Mouse (Mus musculus) neural tube, embryonic 13.5 days (tissue): ENCODE measurements at regions not wholly inside any gene's neighbourhood (a gene's known extent, or its start where the extent isn't known, plus 50 kb on each side); places are given as distances from the start of the nearest gene placed in this dataset.
"Not testable (repeated sequence)": the region's sequence is repeated elsewhere in the genome, so short reads cannot be mapped to it uniquely, and the experiment has no call there.

Source experiments
- ATAC-seq: fragments of 200-750 bp; cut with Nextera tagmentation; 2 replicates; pipeline ENCODE4 v1.8.0; 2017; ENCODE audit warnings: low read depth, mild to moderate bottlenecking, moderate TSS enrichment, moderate library complexity
- H3K27ac ChIP-seq: fragments of 300-500 bp; sonication (generic); replicated peaks from 2 replicates; pipeline ENCODE4 v1.5.1; 2015; ENCODE audit warnings: moderate library complexity, mild to moderate bottlenecking, inconsistent platforms
- H3K27me3 ChIP-seq: fragments of 300-500 bp; sonication (generic); 2 replicates; pipeline ENCODE4 v1.6.1; 2015; ENCODE audit warnings: mild to moderate bottlenecking, inconsistent platforms
- H3K36me3 ChIP-seq: fragments of 300-500 bp; sonication (generic); 2 replicates; pipeline ENCODE4 v1.6.1; 2015; ENCODE audit warnings: mild to moderate bottlenecking, inconsistent platforms
- H3K4me1 ChIP-seq: fragments of 300-500 bp; sonication (generic); replicated peaks from 2 replicates; pipeline ENCODE4 v1.6.1; 2015; ENCODE audit warnings: inconsistent platforms
- H3K4me2 ChIP-seq: fragments of 300-500 bp; sonication (generic); 2 replicates; pipeline ENCODE4 v1.6.1; 2015; ENCODE audit warnings: inconsistent platforms, mild to moderate bottlenecking, moderate library complexity
- H3K4me3 ChIP-seq: fragments of 300-500 bp; sonication (generic); 2 replicates; pipeline ENCODE4 v1.5.1; 2015; ENCODE audit warnings: mild to moderate bottlenecking, inconsistent platforms
- H3K9ac ChIP-seq: fragments of 300-500 bp; sonication (generic); 2 replicates; pipeline ENCODE4 v1.6.1; 2015; ENCODE audit warnings: moderate library complexity, mild to moderate bottlenecking, inconsistent platforms
- H3K9me3 ChIP-seq: fragments of 300-500 bp; sonication (generic); 2 replicates; pipeline ENCODE4 v1.6.1; 2016; ENCODE audit warnings: inconsistent platforms
- WGBS: fragments of 180-500 bp; shearing (Covaris S2); methylation state at CpG from one replicate; pipeline ENCODE4 v1.1.7; 2015; 5-methylcytosine and 5-hydroxymethylcytosine counted together

GRCm38 (mm10) chr1:12025791-12026190 is 611.9 kb downstream of the A830018L16Rik start:
- no peak for ATAC-seq
- no peaks in the 10 kb centered on the region for H3K27me3 ChIP-seq
- H3K9ac ChIP-seq: no peak overlapping the region
- no peaks in the 10 kb centered on the region for H3K36me3 ChIP-seq
- peaks cover 6% of the 10 kb centered on the region; the same call in 1 of the 2 replicates for H3K4me1 ChIP-seq
- H3K9me3 ChIP-seq: no peaks in the 10 kb centered on the region
- no peak overlapping the region for H3K4me3 ChIP-seq
- no peak overlapping the region for H3K27ac ChIP-seq
- H3K4me2 ChIP-seq: no peak overlapping the region

GRCm38 (mm10) chr1:12027442-12027841 is 613.5 kb downstream of the A830018L16Rik start:
- H3K36me3 ChIP-seq: no peaks in the 10 kb centered on the region
- H3K27ac ChIP-seq: no peak overlapping the region
- H3K4me1 ChIP-seq: peaks cover 6% of the 10 kb centered on the region; the same call in 1 of the 2 replicates
- H3K4me2 ChIP-seq: no peak overlapping the region
- no peak for ATAC-seq
- H3K9me3 ChIP-seq: no peaks in the 10 kb centered on the region
- no peaks in the 10 kb centered on the region for H3K27me3 ChIP-seq
- H3K9ac ChIP-seq: no peak overlapping the region
- H3K4me3 ChIP-seq: no peak overlapping the region
- 85% methylated on average over 2 of the region's 2 CpGs for WGBS

- Histone ChIP-seq H3K27ac (no peak overlapping the region), H3K27me3 (no peaks in the 10 kb centered on the region), H3K4me3 (no peak overlapping the region), H3K36me3 (no peaks in the 10 kb centered on the region), H3K4me2 (no peak overlapping the region), H3K4me1 (peaks cover 6% of the 10 kb centered on the region; the same call in 1 of the 2 replicates), H3K9ac (no peak overlapping the region), H3K9me3 (no peaks in the 10 kb centered on the region)
- no peak for ATAC-seq
- 80% methylated on average over 4 of the region's 4 CpGs for WGBS
Observed at GRCm38 (mm10) chr1:12028074-12028473, 614.2 kb downstream of the A830018L16Rik start.

GRCm38 (mm10) chr1:12051931-12052482 is 638.1 kb downstream of the A830018L16Rik start:
- no peak overlapping the region for H3K4me3 ChIP-seq
- H3K27ac ChIP-seq: no peak overlapping the region
- WGBS: 72% methylated on average over 8 of the region's 8 CpGs
- no peak overlapping the region for H3K4me2 ChIP-seq
- no peak overlapping the region for H3K9ac ChIP-seq
- peaks cover 6% of the 10 kb centered on the region; the same call in 1 of the 2 replicates for H3K4me1 ChIP-seq
- ATAC-seq: no peak
- no peaks in the 10 kb centered on the region for H3K9me3 ChIP-seq
- no peaks in the 10 kb centered on the region for H3K36me3 ChIP-seq
- no peaks in the 10 kb centered on the region for H3K27me3 ChIP-seq

GRCm38 (mm10) chr1:12055865-12056560 is 642.1 kb downstream of the A830018L16Rik start:
- WGBS: 29% methylated on average over 3 of the region's 3 CpGs
- peak; percentile 82 for ATAC-seq
- Histone ChIP-seq H3K9ac (no peak overlapping the region), H3K36me3 (no peaks in the 10 kb centered on the region), H3K27ac (no peak overlapping the region), H3K4me3 (no peak overlapping the region), H3K4me2 (no peak overlapping the region), H3K4me1 (peaks cover 6% of the 10 kb centered on the region; the same call in 1 of the 2 replicates), H3K27me3 (no peaks in the 10 kb centered on the region), H3K9me3 (no peaks in the 10 kb centered on the region)

GRCm38 (mm10) chr1:12065016-12065513 is 651.2 kb downstream of the A830018L16Rik start:
- Histone ChIP-seq H3K27ac (no peak overlapping the region), H3K36me3 (no peaks in the 10 kb centered on the region), H3K4me2 (no peak overlapping the region), H3K27me3 (no peaks in the 10 kb centered on the region), H3K9me3 (no peaks in the 10 kb centered on the region), H3K9ac (no peak overlapping the region), H3K4me1 (no peaks in the 10 kb centered on the region), H3K4me3 (no peak overlapping the region)
- ATAC-seq: no peak
- WGBS: 96% methylated on average over 6 of the region's 6 CpGs

GRCm38 (mm10) chr1:12092564-12093504 is 678.9 kb downstream of the A830018L16Rik start:
- Histone ChIP-seq H3K4me1 (0 out of 2 replicates have a peak, but pooled peaks cover 4% of the 10 kb centered on the region), H3K9me3 (no peaks in the 10 kb centered on the region), H3K27me3 (no peaks in the 10 kb centered on the region), H3K36me3 (no peaks in the 10 kb centered on the region), H3K27ac (no peak overlapping the region), H3K4me3 (no peak overlapping the region), H3K9ac (no peak overlapping the region), H3K4me2 (no peak overlapping the region)
- no peak for ATAC-seq
- WGBS: 68% methylated on average over 1 of the region's 1 CpGs

- Histone ChIP-seq H3K27me3 (no peaks in the 10 kb centered on the region), H3K9me3 (no peaks in the 10 kb centered on the region), H3K4me3 (no peak overlapping the region), H3K4me1 (no peaks in the 10 kb centered on the region), H3K9ac (no peak overlapping the region), H3K36me3 (no peaks in the 10 kb centered on the region), H3K27ac (no peak overlapping the region), H3K4me2 (no peak overlapping the region)
- no peak for ATAC-seq
Observed at GRCm38 (mm10) chr1:12115041-12115828, 701.3 kb downstream of the A830018L16Rik start.

- H3K36me3 ChIP-seq: no peaks in the 10 kb centered on the region
- H3K9me3 ChIP-seq: no peaks in the 10 kb centered on the region
- H3K27me3 ChIP-seq: no peaks in the 10 kb centered on the region
- H3K9ac ChIP-seq: no peak overlapping the region
- H3K4me2 ChIP-seq: no peak overlapping the region
- no peak overlapping the region for H3K4me3 ChIP-seq
- H3K4me1 ChIP-seq: no peaks in the 10 kb centered on the region
- H3K27ac ChIP-seq: no peak overlapping the region
- WGBS: 90% methylated on average over 4 of the region's 4 CpGs
- ATAC-seq: no peak
Observed at GRCm38 (mm10) chr1:12117083-12117482, 703.2 kb downstream of the A830018L16Rik start.

- Histone ChIP-seq H3K4me3 (no peak overlapping the region), H3K4me2 (no peak overlapping the region), H3K27ac (no peak overlapping the region), H3K9me3 (no peaks in the 10 kb centered on the region), H3K36me3 (no peaks in the 10 kb centered on the region), H3K4me1 (no peaks in the 10 kb centered on the region), H3K27me3 (no peaks in the 10 kb centered on the region), H3K9ac (no peak overlapping the region)
- 91% methylated on average over 7 of the region's 7 CpGs for WGBS
- ATAC-seq: no peak
Observed at GRCm38 (mm10) chr1:12120926-12121325, 707.0 kb downstream of the A830018L16Rik start.

GRCm38 (mm10) chr1:12126611-12127010 is 712.7 kb downstream of the A830018L16Rik start:
- H3K4me2 ChIP-seq, H3K9me3 ChIP-seq, H3K36me3 ChIP-seq, H3K4me3 ChIP-seq, ATAC-seq, H3K27me3 ChIP-seq, H3K9ac ChIP-seq, H3K27ac ChIP-seq, H3K4me1 ChIP-seq: not testable (repeated sequence)
- WGBS: 44% methylated on average over 2 of the region's 2 CpGs
